Mouse (Mus musculus): ENCODE measurements around the gene Eif2ak1. TPM values are rescaled to one million over a fixed set of nuclear protein-coding genes. Genes with fewer than 3 reads are reported as not detected.

Gene Eif2ak1
- 48.0 TPM for polyA plus RNA-seq (2015; fragmentation: Illumina TruSeq; extraction: RNeasy Lipid Tissue Mini Kit (QIAGEN cat#74804); ENCODE audit: insufficient read depth, low replicate concordance)

DNA sequence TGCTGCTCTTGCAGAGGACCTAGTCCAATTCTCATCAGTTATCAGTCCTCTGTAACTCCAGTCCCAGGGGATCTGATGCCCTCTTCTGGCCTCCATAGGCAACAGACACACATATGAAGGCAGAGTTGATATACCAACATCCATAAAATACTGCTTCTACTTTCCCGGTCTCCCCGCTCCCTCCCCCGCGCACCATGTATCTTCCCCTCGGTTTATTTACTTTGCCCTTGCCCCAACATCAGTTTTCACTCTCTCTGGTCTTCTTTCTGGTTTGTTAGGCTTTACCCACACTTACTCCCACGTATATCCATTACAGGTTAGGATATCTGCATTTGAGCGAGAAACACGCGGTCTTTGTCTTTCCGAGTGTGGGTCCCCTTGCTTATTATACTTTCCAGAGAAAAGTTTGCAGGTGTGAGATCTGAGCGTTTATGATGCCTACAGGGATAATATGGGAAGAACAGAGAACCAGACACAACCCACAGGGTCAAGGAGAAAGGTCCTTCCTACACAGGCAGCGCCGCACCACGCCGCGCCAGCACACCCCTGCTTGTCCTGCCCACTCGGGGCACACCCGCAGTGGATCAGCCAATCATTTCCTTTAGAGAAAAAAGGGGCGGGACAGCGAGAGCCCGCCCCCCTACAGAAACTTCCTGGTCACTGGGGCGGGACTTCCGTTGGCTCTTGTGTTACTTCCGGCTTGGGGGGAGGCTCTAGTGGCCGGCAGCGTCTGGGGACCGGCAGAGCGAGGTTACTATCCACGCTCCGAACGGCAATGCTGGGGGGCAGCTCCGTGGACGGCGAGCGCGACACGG, at the start of gene Eif2ak1:
Gene Eif2ak1, plus strand, starts transcription at position 673 of the 815 bp plus-strand sequence.

DNA sequence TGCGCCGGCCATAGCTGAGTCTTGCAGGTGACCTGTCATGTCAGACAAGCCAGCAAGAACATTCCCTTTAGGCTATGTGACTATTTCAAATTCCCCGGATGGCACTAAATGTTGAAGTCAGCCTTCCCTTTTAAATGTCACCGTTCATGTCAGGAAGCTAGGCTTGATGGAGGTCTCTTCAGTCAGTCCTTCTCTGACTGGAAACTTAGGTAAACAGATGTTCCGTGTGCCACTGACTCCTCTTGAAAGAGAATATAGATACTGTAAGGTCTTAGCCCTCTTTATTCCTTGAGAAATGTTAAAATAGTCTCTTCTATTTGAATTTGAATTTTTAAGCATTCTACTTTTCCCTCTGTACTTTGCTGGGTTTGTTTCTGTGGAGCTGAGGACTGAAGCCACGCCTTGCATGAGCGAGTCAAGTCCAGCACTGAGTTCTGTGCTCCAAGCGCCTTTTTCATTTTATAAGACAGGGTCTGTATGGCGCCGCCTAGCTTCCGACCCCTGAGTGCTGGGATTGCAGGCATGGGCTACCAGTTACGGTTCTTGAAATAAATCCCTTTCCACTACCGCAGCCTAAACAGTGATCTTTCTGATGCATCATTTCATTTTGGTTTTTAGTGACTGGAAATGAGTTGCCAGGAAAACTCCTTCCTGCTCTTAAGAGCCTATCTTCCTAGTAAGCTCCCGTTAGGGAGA, 80.2 kb downstream of the Eif2ak1 start, which contains the start of gene Ankrd61:
Gene Ankrd61, minus strand, starts transcription at position 51 of the 696 bp plus-strand sequence.

DNA sequence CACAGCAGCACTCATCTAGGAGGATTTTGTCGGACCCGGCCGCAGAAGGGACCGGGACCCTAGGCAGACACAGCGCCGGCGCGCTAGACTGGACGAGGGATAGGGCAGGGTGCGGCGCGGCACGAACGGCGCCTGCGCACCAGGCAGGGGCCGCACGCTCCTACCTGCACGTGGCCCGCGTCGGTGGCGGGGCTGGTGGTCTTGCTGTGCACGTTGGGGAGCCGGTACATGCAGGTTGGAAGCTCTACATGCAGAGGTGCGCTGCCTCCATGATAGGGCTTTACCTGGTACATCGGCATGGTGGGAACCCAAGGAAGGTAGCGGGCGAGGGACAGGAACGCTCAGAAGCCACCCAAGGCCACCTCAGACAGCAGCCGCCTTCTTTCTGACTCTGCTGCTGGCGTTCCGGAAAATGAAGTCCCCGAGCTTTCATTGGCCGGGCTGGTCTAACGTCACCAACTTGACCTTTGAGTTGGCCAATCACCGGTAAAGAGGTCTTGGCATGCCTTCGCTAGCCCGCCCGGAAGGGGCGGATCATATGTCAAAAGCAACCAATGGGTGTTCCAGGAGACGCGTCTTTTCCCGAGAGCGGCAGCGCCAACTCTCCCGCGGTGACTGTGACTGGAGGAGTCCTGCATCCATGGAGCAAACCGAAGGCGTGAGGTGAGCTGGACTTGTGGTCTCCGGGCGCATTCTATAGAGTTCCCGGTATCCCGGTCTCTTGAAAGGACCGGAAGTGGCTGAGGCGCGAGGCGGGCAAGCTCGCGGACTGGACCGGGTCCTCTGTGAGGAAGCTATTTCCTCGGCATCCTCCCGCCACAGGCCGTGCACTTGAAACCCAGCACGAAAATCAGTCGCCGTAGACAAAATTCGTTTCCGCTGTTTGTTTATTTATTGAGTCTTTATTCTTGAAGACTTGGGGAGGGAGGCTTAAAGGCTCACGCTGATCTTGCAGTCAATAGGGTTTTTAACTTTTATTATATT, 92.1 kb downstream of the Eif2ak1 start, which contains the start of the genes Aimp2 and Pms2:
Gene Aimp2, minus strand, starts transcription at position 431 of the 984 bp plus-strand sequence.
Gene Pms2, plus strand, starts transcription at position 548 of the 984 bp plus-strand sequence.

DNA sequence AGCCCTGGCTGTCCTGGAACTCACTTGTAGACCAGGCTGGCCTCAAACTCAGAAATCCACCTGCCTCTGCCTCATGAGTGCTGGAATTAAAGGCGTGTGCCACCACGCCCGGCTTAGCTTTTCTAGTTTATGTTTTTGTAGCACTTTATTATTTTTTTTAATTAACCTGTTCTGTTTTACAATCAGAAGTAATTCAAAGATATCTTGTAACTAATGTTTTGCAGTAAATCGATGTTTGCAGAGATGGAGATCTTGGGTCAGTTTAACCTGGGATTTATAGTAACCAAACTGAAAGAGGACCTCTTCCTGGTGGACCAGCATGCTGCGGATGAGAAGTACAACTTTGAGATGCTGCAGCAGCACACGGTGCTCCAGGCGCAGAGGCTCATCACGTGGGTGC, 110.3 kb downstream of the Eif2ak1 start, which contains the start of gene Gm42421:
Gene Gm42421, plus strand, starts transcription at position 301 of the 400 bp plus-strand sequence.

DNA sequence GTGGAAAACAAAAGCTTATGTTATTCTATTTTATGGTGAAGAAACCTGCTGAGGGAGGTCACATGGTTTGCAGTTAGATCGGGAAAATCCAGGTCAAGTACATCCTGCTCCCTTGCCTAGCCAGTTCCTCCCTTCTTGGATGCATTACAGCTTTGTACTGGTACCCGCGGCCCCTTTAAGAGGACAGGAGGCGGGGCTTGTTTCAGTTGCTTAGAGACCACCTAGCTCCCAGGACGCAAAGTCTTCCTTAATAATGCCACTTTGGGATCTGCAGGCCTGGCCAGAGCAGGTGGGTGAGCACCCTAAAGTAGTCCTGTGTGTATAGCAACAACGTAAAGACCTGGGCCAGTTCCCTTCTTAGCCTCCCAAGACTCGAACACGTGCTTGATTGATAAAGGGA, 115.2 kb downstream of the Eif2ak1 start, which contains the start of gene Rsph10b:
Gene Rsph10b, plus strand, starts transcription at position 205 of the 400 bp plus-strand sequence.

Other genes starting within 250 kb of the Eif2ak1 start
- gene Cyth3, start 195.3 kb upstream of the Eif2ak1 start, polyA plus RNA-seq (2015; fragmentation: Illumina TruSeq; extraction: RNeasy Lipid Tissue Mini Kit (QIAGEN cat#74804); ENCODE audit: insufficient read depth, low replicate concordance), result 19.7 TPM
- gene Usp42, start 85.5 kb upstream of the Eif2ak1 start, polyA plus RNA-seq (2015; fragmentation: Illumina TruSeq; extraction: RNeasy Lipid Tissue Mini Kit (QIAGEN cat#74804); ENCODE audit: insufficient read depth, low replicate concordance), result 15.0 TPM
- 0.21 TPM for gene Ankrd61, start 79.9 kb downstream of the Eif2ak1 start, polyA plus RNA-seq (2015; fragmentation: Illumina TruSeq; extraction: RNeasy Lipid Tissue Mini Kit (QIAGEN cat#74804); ENCODE audit: insufficient read depth, low replicate concordance)
- 27.0 TPM for gene Aimp2, start 92.1 kb downstream of the Eif2ak1 start, polyA plus RNA-seq (2015; fragmentation: Illumina TruSeq; extraction: RNeasy Lipid Tissue Mini Kit (QIAGEN cat#74804); ENCODE audit: insufficient read depth, low replicate concordance)
- gene Pms2, start 92.2 kb downstream of the Eif2ak1 start, polyA plus RNA-seq (2015; fragmentation: Illumina TruSeq; extraction: RNeasy Lipid Tissue Mini Kit (QIAGEN cat#74804); ENCODE audit: insufficient read depth, low replicate concordance), result 25.8 TPM
- 1.9 TPM for gene Gm42421, start 110.4 kb downstream of the Eif2ak1 start, polyA plus RNA-seq (2015; fragmentation: Illumina TruSeq; extraction: RNeasy Lipid Tissue Mini Kit (QIAGEN cat#74804); ENCODE audit: insufficient read depth, low replicate concordance)
- gene Rsph10b, start 115.2 kb downstream of the Eif2ak1 start, polyA plus RNA-seq (2015; fragmentation: Illumina TruSeq; extraction: RNeasy Lipid Tissue Mini Kit (QIAGEN cat#74804); ENCODE audit: insufficient read depth, low replicate concordance), result 1.9 TPM
- 93.1 TPM for gene Ccz1, start 197.1 kb downstream of the Eif2ak1 start, polyA plus RNA-seq (2015; fragmentation: Illumina TruSeq; extraction: RNeasy Lipid Tissue Mini Kit (QIAGEN cat#74804); ENCODE audit: insufficient read depth, low replicate concordance)
- gene Ocm, start 208.9 kb downstream of the Eif2ak1 start, polyA plus RNA-seq (2015; fragmentation: Illumina TruSeq; extraction: RNeasy Lipid Tissue Mini Kit (QIAGEN cat#74804); ENCODE audit: insufficient read depth, low replicate concordance), result not detected

Measured in spleen, adult 10 weeks (tissue).